Mouse (Mus musculus) central nervous system, embryonic 11.5 days (tissue): ENCODE results near the gene Plekha4. TPM values are rescaled to one million over a fixed set of nuclear protein-coding genes. Genes with fewer than 3 reads are reported as not detected.

Experiments
- polyA plus RNA-seq: library from polyadenylated mRNA; depleted of rRNA; stranded (reverse); fragments of >200 nt; gene quantifications from 2 replicates; pipeline ENCODE4 v1.2.3, GENCODE M21; 2012; rRNA removed

The Plekha4 gene
- polyA plus RNA-seq, result 1.8 and 4.0 TPM in 2 replicates

GRCm38 (mm10) chr7:45525809-45526473, at the start of gene Plekha4, which contains the start of gene Ppp1r15a:
Gene Plekha4 (plus strand): TSS chr7:45526330.
Gene Ppp1r15a (minus strand): TSS chr7:45526268.

GRCm38 (mm10) chr7:45481374-45481927, 44.7 kb upstream of the Plekha4 start, which contains the start of gene Tulp2:
Gene Tulp2 (plus strand): TSS chr7:45481877.

GRCm38 (mm10) chr7:45486761-45487415, 39.2 kb upstream of the Plekha4 start, which contains the start of gene Gm45808:
Gene Gm45808 (minus strand): TSS chr7:45486811.

GRCm38 (mm10) chr7:45488293-45489204, 37.6 kb upstream of the Plekha4 start, which contains the start of gene Dhdh:
Gene Dhdh (minus strand): TSS chr7:45488805.

GRCm38 (mm10) chr7:45509912-45510787, 16.0 kb upstream of the Plekha4 start, which contains the start of gene Nucb1:
Gene Nucb1 (minus strand): TSS chr7:45510406.

GRCm38 (mm10) chr7:45554744-45555143, 28.6 kb downstream of the Plekha4 start, which contains the start of gene Hsd17b14:
Gene Hsd17b14 (plus strand): TSS chr7:45554893.

GRCm38 (mm10) chr7:45570103-45570741, 44.1 kb downstream of the Plekha4 start, which contains the start of gene Bcat2:
Gene Bcat2 (plus strand): TSS chr7:45570153.

Other genes with a start within 250 kb of the Plekha4 start
- gene Slc6a21, start 248.8 kb upstream of the Plekha4 start, polyA plus RNA-seq, result not detected in 2 replicates
- gene Trpm4, start 192.6 kb upstream of the Plekha4 start, polyA plus RNA-seq, result 18.1 and 19.9 TPM in 2 replicates
- gene Hrc, start 191.0 kb upstream of the Plekha4 start, polyA plus RNA-seq, result 1.7 and 4.2 TPM in 2 replicates
- 13.7 and 16.5 TPM in 2 replicates for gene Ppfia3, start 159.3 kb upstream of the Plekha4 start, polyA plus RNA-seq
- 3.5 and 3.6 TPM in 2 replicates for gene Lin7b, start 155.7 kb upstream of the Plekha4 start, polyA plus RNA-seq
- 695 and 1,491 TPM in 2 replicates for gene Snrnp70, start 130.6 kb upstream of the Plekha4 start, polyA plus RNA-seq
- gene Kcna7, start 120.7 kb upstream of the Plekha4 start, polyA plus RNA-seq, result 0.04 TPM in 1 of 2 replicates, not detected in the other
- 1.3 and 2.1 TPM in 2 replicates for gene Ntf5, start 112.6 kb upstream of the Plekha4 start, polyA plus RNA-seq
- 0.16 TPM in 1 of 2 replicates, not detected in the other for gene Lhb, start 105.5 kb upstream of the Plekha4 start, polyA plus RNA-seq
- gene Gys1, start 91.5 kb upstream of the Plekha4 start, polyA plus RNA-seq, result 19.0 and 32.3 TPM in 2 replicates
- gene Ruvbl2, start 88.2 kb upstream of the Plekha4 start, polyA plus RNA-seq, result 154 and 206 TPM in 2 replicates
- gene Ftl1, start 66.4 kb upstream of the Plekha4 start, polyA plus RNA-seq, result 1,702 and 1,837 TPM in 2 replicates
- 146 and 199 TPM in 2 replicates for gene Bax, start 59.4 kb upstream of the Plekha4 start, polyA plus RNA-seq
- 0.24 and 0.80 TPM in 2 replicates for gene Tulp2, start 44.5 kb upstream of the Plekha4 start, polyA plus RNA-seq
- gene Gm45808, start 39.5 kb upstream of the Plekha4 start, polyA plus RNA-seq, result not detected in 2 replicates
- 3.5 and 3.9 TPM in 2 replicates for gene Dhdh, start 37.5 kb upstream of the Plekha4 start, polyA plus RNA-seq
- 101 and 117 TPM in 2 replicates for gene Nucb1, start 15.9 kb upstream of the Plekha4 start, polyA plus RNA-seq
- gene Ppp1r15a, start 62 bp upstream of the Plekha4 start, polyA plus RNA-seq, result 14.8 and 20.2 TPM in 2 replicates
- 0.37 and 0.56 TPM in 2 replicates for gene Hsd17b14, start 28.6 kb downstream of the Plekha4 start, polyA plus RNA-seq
- 29.4 and 42.2 TPM in 2 replicates for gene Bcat2, start 43.8 kb downstream of the Plekha4 start, polyA plus RNA-seq
- 0.07 TPM in 1 of 2 replicates, not detected in the other for gene Fgf21, start 89.2 kb downstream of the Plekha4 start, polyA plus RNA-seq
- gene Fut1, start 91.0 kb downstream of the Plekha4 start, polyA plus RNA-seq, result 0.01 and 0.04 TPM in 2 replicates
- gene Izumo1, start 95.5 kb downstream of the Plekha4 start, polyA plus RNA-seq, result 0.20 and 0.22 TPM in 2 replicates
- gene Rasip1, start 101.2 kb downstream of the Plekha4 start, polyA plus RNA-seq, result 7.7 and 8.8 TPM in 2 replicates
- gene Mamstr, start 113.6 kb downstream of the Plekha4 start, polyA plus RNA-seq, result 2.8 and 5.1 TPM in 2 replicates
- 0.02 and 0.15 TPM in 2 replicates for gene Fut2, start 140.1 kb downstream of the Plekha4 start, polyA plus RNA-seq
- gene Ntn5, start 157.7 kb downstream of the Plekha4 start, polyA plus RNA-seq, result 0.64 and 0.94 TPM in 2 replicates
- gene Sec1, start 168.1 kb downstream of the Plekha4 start, polyA plus RNA-seq, result 1.3 and 2.3 TPM in 2 replicates
- 22.0 and 26.1 TPM in 2 replicates for gene Car11, start 173.5 kb downstream of the Plekha4 start, polyA plus RNA-seq
- 7.3 and 9.1 TPM in 2 replicates for gene Dbp, start 178.8 kb downstream of the Plekha4 start, polyA plus RNA-seq
- gene Rpl18, start 189.1 kb downstream of the Plekha4 start, polyA plus RNA-seq, result 1,250 and 1,262 TPM in 2 replicates
- gene Sphk2, start 191.7 kb downstream of the Plekha4 start, polyA plus RNA-seq, result 25.3 and 27.1 TPM in 2 replicates
- gene Fam83e, start 194.9 kb downstream of the Plekha4 start, polyA plus RNA-seq, result 1.3 and 1.6 TPM in 2 replicates
- gene Spaca4, start 199.5 kb downstream of the Plekha4 start, polyA plus RNA-seq, result not detected in 2 replicates